Mouse (Mus musculus) heart, postnatal 25 days (tissue): ENCODE data around the gene Ankrd33. TPM values are rescaled to one million over a fixed set of nuclear protein-coding genes. Genes with fewer than 3 reads are reported as not detected.

Experiments
- DNase-seq: peaks from one replicate; pipeline ENCODE4 v3.0.0; 2022; ENCODE audit warnings: low spot score
- intact Hi-C: fragments of 180-260 bp; cut with DNase I; formaldehyde crosslinking; loops from one replicate; pipeline ENCODE4 v1.15.1; 2025
- total RNA-seq, 2 experiments: library from RNA; stranded (reverse); gene quantifications; 2 replicates each; pipeline ENCODE4 v1.2.3; 2021

Gene Ankrd33
- total RNA-seq, 2 experiments from 2014 or later, result not detected

- no peak for DNase-seq
- intact Hi-C loops, result no loop called here
Measured at GRCm38 (mm10) chr15:101167553-101167952, 52.0 kb downstream of the Ankrd33 start.

Other genes with a start within 250 kb of the Ankrd33 start
- gene Scn8a, start 245.9 kb upstream of the Ankrd33 start, total RNA-seq, result under 1 TPM; 0.18 to 0.25 TPM
- not detected for gene Gm47841, start 68.4 kb upstream of the Ankrd33 start, total RNA-seq
- 1 to 10 TPM; 1.3 to 1.4 TPM for gene Fignl2, start 37.2 kb upstream of the Ankrd33 start, total RNA-seq
- 10 to 100 TPM; 23.2 to 31.5 TPM for gene Acvrl1, start 12.8 kb downstream of the Ankrd33 start, total RNA-seq
- gene Acvr1b, start 58.3 kb downstream of the Ankrd33 start, total RNA-seq, result 10 to 100 TPM; 11.7 to 14.5 TPM
- gene Grasp, start 108.4 kb downstream of the Ankrd33 start, total RNA-seq, result 10 to 100 TPM in 1 of 2 experiments, 1 to 10 TPM in 1; 9.4 to 12.3 TPM
- gene Nr4a1, start 138.5 kb downstream of the Ankrd33 start, total RNA-seq, result 1 to 10 TPM; 5.5 to 6.3 TPM
- gene Atg101, start 168.5 kb downstream of the Ankrd33 start, total RNA-seq, result 10 to 100 TPM; 21.5 to 25.0 TPM
- gene 6030408B16Rik, start 177.5 kb downstream of the Ankrd33 start, total RNA-seq, result 1 to 10 TPM; 1.3 to 1.5 TPM